Mouse (Mus musculus) heart, embryonic 15.5 days (tissue): ENCODE measurements around the gene Ttc7. TPM values are rescaled to one million over a fixed set of nuclear protein-coding genes. Genes with fewer than 3 reads are reported as not detected.

ENCODE experiments used
- ATAC-seq: fragments of 200-750 bp; cut with Nextera tagmentation; replicated peaks from 2 replicates; pipeline ENCODE4 v1.8.0; 2017; ENCODE audit warnings: low read depth, moderate TSS enrichment; ENCODE audit not compliant: insufficient number of reproducible peaks, insufficient read depth, low FRiP score
- H3K27ac ChIP-seq: fragments of 300-500 bp; sonication (generic); 2 replicates; pipeline ENCODE4 v1.5.1; 2015; ENCODE audit warnings: mild to moderate bottlenecking, inconsistent platforms
- H3K27me3 ChIP-seq: fragments of 300-500 bp; sonication (generic); 2 replicates; pipeline ENCODE4 v1.6.1; 2015; ENCODE audit warnings: inconsistent platforms
- H3K36me3 ChIP-seq: fragments of 300-500 bp; sonication (generic); 2 replicates; pipeline ENCODE4 v1.6.1; 2015; ENCODE audit warnings: mild to moderate bottlenecking, inconsistent platforms
- H3K4me1 ChIP-seq: fragments of 300-500 bp; sonication (generic); replicated peaks from 2 replicates; pipeline ENCODE4 v1.6.1; 2015; ENCODE audit warnings: inconsistent platforms
- H3K4me2 ChIP-seq: fragments of 300-500 bp; sonication (generic); 2 replicates; pipeline ENCODE4 v1.6.1; 2015; ENCODE audit warnings: inconsistent platforms, mild to moderate bottlenecking, moderate library complexity
- H3K4me3 ChIP-seq: fragments of 300-500 bp; sonication (generic); 2 replicates; pipeline ENCODE4 v1.5.1; 2015; ENCODE audit warnings: mild to moderate bottlenecking, inconsistent platforms
- H3K9ac ChIP-seq: fragments of 300-500 bp; sonication (generic); 2 replicates; pipeline ENCODE4 v1.6.1; 2015; ENCODE audit warnings: mild to moderate bottlenecking, inconsistent platforms
- H3K9me3 ChIP-seq: fragments of 300-500 bp; sonication (generic); replicated peaks from 2 replicates; pipeline ENCODE4 v1.6.1; 2016; ENCODE audit warnings: inconsistent platforms
- WGBS: fragments of 180-500 bp; shearing (Covaris S2); methylation state at CpG from one replicate; pipeline ENCODE4 v1.1.7; 2015; ENCODE audit warnings: mixed read lengths; 5-methylcytosine and 5-hydroxymethylcytosine counted together
- polyA plus RNA-seq: library from polyadenylated mRNA; unstranded; fragments of >200 nt; fragmentation: Nextera tagmentation; extraction: Ambion mirVana; gene quantifications from 2 replicates; pipeline ENCODE4 v1.2.1, GENCODE M21; 2015

Ttc7 gene
- polyA plus RNA-seq, 1 experiment from 2014 or later, result 2.8 TPM

DNA sequence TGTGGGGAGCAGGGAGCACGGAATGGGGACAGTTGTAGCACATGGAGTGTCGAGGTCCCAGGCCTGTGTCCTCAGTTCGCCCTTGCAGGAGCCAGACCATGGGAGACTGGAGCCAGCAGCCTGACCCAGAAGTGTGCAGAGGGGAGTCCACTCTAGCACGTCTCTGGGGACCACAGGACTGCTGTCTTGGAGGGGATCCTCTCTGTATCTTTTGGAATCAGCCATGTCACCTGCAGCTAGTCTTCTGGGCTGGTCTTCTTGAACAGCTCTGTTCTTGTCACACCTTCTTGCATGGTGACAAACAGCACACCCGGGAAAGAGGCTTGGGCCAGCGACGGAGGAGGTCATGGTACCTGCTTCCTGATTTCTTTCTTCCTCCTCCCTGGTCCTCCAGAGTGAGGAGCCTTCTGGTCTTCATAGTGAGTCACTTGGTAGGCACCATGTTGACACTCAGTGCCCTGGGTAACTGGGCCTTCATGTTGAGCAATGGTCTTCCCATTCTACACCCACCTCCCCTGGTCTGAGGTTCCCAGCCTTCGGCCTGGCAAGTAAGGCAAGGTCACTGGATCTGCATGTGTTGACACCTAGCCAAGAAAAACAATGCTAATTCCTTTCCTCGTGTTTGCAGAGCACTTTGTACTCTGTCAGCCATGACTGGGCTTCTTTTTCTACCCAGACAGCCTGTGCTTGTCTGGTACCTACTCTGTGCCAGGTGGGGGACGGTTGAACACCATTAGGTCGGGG, 21.6 kb downstream of the Ttc7 start:
- Histone ChIP-seq H3K27me3 (no peaks in the 10 kb centered on the region), H3K4me2 (no peak overlapping the region), H3K4me1 (peaks cover 5% of the 10 kb centered on the region), H3K27ac (no peak overlapping the region), H3K9ac (no peak overlapping the region), H3K4me3 (no peak overlapping the region), H3K36me3 (no peaks in the 10 kb centered on the region), H3K9me3 (no peaks in the 10 kb centered on the region)
- WGBS, result 71% methylated on average over 11 of the region's 11 CpGs
- ATAC-seq, result no peak; the same call in 1 of the 2 replicates

DNA sequence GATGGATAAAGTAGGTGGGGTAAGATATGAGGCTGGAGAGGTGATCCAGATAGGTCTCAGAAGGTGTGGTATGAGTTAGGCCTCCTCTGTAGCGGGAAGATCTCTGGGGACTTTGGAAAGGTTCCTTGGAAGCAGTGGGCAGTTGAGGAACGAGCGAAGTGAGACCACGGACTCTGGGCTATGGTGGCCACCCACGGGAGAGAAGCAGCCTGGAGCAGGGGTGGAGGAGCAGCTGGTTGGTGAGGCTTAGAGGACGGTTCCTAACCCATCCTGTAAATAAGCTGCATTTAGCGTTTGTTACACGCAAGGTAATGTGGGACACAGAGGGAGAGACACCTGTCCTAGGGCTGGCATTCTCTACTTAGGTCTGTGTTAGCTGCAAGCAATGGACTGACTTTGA, 22.4 kb downstream of the Ttc7 start:
- no peaks in the 10 kb centered on the region for H3K27me3 ChIP-seq
- 82% methylated on average over 8 of the region's 8 CpGs for WGBS
- peaks cover 4% of the 10 kb centered on the region; the same call in 1 of the 2 replicates for H3K4me1 ChIP-seq
- H3K4me3 ChIP-seq, result no peak overlapping the region
- no peak overlapping the region for H3K27ac ChIP-seq
- H3K9me3 ChIP-seq, result no peaks in the 10 kb centered on the region
- ATAC-seq, result no peak
- no peak overlapping the region for H3K9ac ChIP-seq
- H3K4me2 ChIP-seq, result no peak overlapping the region
- H3K36me3 ChIP-seq, result no peaks in the 10 kb centered on the region

DNA sequence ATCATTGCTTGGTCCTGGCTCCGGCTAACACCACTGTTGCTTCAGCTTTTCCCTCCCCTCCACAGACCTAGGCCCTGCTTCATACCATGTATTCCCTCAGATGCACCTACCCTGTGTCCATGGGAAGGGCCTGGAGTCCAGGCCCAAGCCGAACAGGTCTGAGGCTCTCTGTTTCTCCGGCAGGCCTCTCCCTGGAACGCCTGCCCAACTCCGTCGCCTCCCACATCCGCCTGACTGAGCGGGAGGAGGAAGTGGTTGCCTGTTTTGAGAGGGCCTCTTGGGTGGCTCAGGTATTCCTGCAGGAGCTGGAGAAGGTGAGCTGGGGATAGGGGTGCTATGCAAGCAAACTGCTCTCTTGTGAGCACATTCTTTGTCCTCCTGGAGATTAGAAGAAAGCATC, 24.1 kb downstream of the Ttc7 start:
- H3K4me1 ChIP-seq, result peaks cover 4% of the 10 kb centered on the region; the same call in 1 of the 2 replicates
- no peak overlapping the region for H3K27ac ChIP-seq
- 74% methylated on average over 8 of the region's 8 CpGs for WGBS
- no peaks in the 10 kb centered on the region for H3K36me3 ChIP-seq
- 0 out of 2 replicates have a peak, but pooled peaks cover 2% of the 10 kb centered on the region for H3K27me3 ChIP-seq
- no peak overlapping the region for H3K9ac ChIP-seq
- H3K9me3 ChIP-seq, result no peaks in the 10 kb centered on the region
- H3K4me3 ChIP-seq, result no peak overlapping the region
- no peak for ATAC-seq
- H3K4me2 ChIP-seq, result no peak overlapping the region

DNA sequence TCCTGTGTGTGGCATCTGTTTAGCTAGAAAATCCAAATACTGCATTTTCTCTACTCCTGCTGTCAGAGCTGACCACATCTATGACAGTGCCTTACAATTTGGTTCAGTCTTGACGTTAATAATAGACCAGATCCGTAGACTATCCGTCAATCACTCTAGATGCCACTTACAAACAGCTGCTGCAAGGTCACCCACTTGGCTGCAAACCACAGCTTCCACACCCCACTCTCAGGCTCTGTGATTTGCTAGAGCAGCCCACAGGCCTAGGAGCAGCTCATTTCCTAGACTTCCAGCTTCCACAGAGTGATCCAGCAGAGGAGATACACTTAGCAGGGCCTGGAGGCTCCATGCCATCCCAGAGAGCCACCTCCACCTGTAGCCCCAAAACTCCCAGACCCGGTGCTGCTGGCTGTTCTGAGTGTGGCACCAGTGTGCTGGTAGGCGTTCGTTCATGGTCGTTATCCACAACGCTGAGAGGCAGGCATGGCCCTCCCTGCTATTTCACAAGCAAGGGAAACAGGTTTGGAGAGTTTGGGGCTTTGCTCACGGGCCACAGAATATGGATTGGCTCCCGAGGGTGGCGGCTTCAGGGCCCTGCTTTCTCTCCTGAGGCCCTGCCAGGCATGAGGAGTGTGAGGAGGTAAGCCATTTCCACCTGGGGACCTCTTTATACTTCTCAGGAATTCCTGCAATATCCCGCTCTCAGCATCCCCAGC, 26.5 kb downstream of the Ttc7 start:
- Histone ChIP-seq H3K36me3 (no peaks in the 10 kb centered on the region), H3K4me2 (no peak overlapping the region), H3K27ac (no peak overlapping the region), H3K4me3 (no peak overlapping the region), H3K9ac (no peak overlapping the region), H3K27me3 (0 out of 2 replicates have a peak, but pooled peaks cover 2% of the 10 kb centered on the region), H3K4me1 (peaks cover 15% of the 10 kb centered on the region), H3K9me3 (no peaks in the 10 kb centered on the region)
- no peak for ATAC-seq
- 75% methylated on average over 12 of the region's 12 CpGs for WGBS

DNA sequence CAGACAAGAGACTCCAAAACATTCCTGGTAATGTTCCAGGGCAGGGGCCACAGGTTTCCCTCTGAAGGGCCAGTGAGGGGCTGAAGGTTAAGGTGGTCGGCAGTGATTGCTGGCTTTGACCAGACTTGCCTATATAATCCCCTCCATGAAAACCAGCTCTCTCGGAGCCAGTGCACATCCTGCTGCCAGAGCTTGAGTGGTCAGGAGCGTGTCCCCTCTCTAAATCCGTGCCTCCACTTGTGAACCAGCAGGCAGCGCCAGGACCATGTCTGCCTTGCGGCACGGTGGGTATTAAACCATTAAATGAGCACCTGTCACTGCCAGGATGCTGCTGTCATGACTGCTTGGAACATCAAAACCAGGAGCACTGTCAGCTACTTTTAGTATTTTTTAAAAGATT, 27.8 kb downstream of the Ttc7 start:
- H3K4me2 ChIP-seq, result no peak overlapping the region
- H3K9me3 ChIP-seq, result no peaks in the 10 kb centered on the region
- H3K36me3 ChIP-seq, result no peaks in the 10 kb centered on the region
- ATAC-seq, result no peak
- 0 out of 2 replicates have a peak, but pooled peaks cover 2% of the 10 kb centered on the region for H3K27me3 ChIP-seq
- no peak overlapping the region for H3K4me3 ChIP-seq
- WGBS, result 88% methylated on average over 7 of the region's 7 CpGs
- no peak overlapping the region for H3K27ac ChIP-seq
- peaks cover 23% of the 10 kb centered on the region for H3K4me1 ChIP-seq
- H3K9ac ChIP-seq, result no peak overlapping the region

DNA sequence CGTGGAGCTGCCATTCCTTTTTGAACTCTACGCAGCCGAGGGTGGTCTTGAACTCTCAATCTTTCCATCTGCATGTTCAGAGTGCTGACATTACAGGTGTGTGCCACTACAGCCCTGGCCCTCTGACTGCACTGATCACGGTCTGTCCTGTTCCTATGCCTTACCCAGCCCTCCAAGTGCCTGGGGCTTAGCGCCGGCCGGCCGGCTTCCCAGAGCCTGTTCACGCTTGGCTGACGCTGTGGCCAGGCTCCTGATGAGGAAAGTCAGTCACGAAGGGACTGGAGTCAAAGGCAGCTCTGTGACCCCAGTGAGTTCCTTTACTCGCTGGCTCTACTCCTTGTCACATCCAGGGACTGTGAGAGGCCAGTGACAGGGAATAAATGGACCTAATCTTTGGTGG, 29.7 kb downstream of the Ttc7 start:
- ATAC-seq, result no peak
- peaks cover 24% of the 10 kb centered on the region for H3K4me1 ChIP-seq
- H3K9me3 ChIP-seq, result no peaks in the 10 kb centered on the region
- H3K27ac ChIP-seq, result no peak overlapping the region
- H3K36me3 ChIP-seq, result no peaks in the 10 kb centered on the region
- no peak overlapping the region for H3K4me3 ChIP-seq
- 0 out of 2 replicates have a peak overlapping the region, but pooled peaks have one; percentile 3 for H3K4me2 ChIP-seq
- H3K27me3 ChIP-seq, result 0 out of 2 replicates have a peak, but pooled peaks cover 8% of the 10 kb centered on the region
- no peak overlapping the region for H3K9ac ChIP-seq
- 39% methylated on average over 12 of the region's 12 CpGs for WGBS

DNA sequence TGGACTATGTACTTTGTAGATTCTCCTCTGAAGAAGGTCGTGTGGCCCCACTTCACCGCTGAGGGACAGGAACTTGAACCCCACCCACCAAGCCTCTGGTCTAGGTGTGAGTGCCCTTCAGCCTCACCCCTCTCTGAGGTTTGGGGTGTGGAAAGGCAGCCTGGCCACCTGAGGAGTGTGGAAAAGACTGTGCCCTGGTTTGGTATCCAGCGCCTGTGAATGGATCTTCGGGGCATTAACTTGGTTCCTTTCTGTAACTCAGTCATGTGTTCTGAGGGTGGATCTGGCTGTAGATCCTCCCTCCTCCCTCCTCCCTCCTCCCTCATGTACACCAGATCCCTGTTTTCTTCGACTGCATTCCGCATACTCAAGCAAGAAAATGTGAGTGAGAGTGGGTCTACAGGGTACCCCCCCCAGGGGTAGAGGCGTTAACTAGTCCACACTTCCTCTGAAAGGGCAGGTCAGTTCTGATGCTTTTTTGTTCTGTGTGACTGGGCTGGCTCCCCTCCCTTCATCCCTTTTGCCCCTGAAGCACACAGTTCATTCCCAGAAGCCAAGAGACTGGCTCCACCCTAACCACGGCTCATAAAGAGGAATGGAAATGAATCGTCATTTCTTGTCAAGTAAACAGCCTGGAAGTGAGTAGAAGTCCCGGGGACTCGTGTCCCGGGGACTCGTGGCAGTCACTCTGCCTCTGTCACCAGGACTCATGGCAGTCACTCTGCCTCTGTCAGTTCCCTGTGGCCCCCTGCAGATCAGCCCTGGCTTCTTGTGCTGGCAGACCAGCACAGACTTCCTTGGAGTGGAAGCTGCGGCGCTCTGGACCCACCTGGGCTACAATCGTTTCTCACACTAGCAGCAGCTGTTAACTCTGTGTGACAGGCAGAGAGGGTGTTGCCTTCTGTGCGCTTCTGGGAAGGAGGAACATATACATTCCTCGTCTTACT, 30.5 kb downstream of the Ttc7 start:
- no peak overlapping the region for H3K27ac ChIP-seq

DNA sequence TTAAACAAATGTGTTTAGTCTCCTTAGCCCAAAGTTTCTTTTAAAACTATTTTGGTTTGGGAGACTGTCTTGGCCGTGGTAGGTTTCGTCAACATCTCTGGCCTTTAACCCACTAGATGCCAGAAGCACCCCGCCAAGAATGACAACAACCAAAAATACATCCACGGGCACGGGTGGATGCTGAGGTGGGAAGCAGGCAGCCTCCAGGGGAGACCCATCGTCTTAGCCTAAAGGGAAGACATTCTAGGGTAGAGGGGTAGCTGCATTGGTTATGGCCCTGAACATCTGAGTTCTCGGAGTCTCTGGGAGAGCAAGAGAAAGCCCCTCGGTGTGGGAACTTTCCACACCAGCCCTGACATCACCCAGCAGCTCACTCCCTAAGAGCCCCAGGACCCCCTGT, 31.4 kb downstream of the Ttc7 start:
- 72% methylated on average over 8 of the region's 8 CpGs for WGBS
- H3K9me3 ChIP-seq, result no peaks in the 10 kb centered on the region
- no peak overlapping the region for H3K4me2 ChIP-seq
- H3K27ac ChIP-seq, result no peak overlapping the region
- H3K27me3 ChIP-seq, result 0 out of 2 replicates have a peak, but pooled peaks cover 8% of the 10 kb centered on the region
- no peaks in the 10 kb centered on the region for H3K36me3 ChIP-seq
- H3K4me3 ChIP-seq, result no peak overlapping the region
- H3K9ac ChIP-seq, result no peak overlapping the region
- H3K4me1 ChIP-seq, result peaks cover 24% of the 10 kb centered on the region
- ATAC-seq, result no peak

More for the DNA sequence above, 30.5 kb downstream of the Ttc7 start:
- no peak overlapping the region for H3K4me3 ChIP-seq
- H3K4me2 ChIP-seq, result no peak overlapping the region; the same call in 1 of the 2 replicates
- no peaks in the 10 kb centered on the region for H3K9me3 ChIP-seq
- no peak overlapping the region for H3K9ac ChIP-seq
- peaks cover 24% of the 10 kb centered on the region for H3K4me1 ChIP-seq
- H3K27me3 ChIP-seq, result 0 out of 2 replicates have a peak, but pooled peaks cover 8% of the 10 kb centered on the region
- H3K36me3 ChIP-seq, result no peaks in the 10 kb centered on the region
- ATAC-seq, result no peak
- WGBS, result 38% methylated on average over 18 of the region's 18 CpGs

DNA sequence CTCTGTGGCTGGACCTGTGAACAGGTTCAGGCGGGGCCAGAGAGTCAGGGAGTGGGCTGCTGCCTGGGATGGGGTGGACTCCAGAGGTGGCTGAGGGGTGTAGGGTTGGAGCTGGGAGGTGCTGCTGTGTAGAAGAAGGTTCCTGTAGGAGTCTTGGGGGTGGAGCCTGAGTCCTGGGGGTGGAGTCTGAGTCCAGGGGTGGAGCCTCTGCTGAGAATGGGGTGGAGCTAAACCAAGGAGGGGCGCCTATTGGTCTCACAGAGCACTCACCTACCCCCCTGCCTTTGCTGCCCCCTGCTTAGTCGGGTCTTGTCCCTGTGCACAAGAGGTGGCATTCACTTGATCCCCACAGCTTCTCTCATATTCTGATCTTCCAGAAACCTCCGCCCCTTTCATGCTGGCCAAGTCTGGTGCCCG, 31.9 kb downstream of the Ttc7 start:
- Histone ChIP-seq H3K27ac (no peak overlapping the region), H3K4me3 (no peak overlapping the region), H3K9me3 (no peaks in the 10 kb centered on the region), H3K9ac (no peak overlapping the region), H3K36me3 (no peaks in the 10 kb centered on the region), H3K4me1 (peaks cover 24% of the 10 kb centered on the region), H3K27me3 (0 out of 2 replicates have a peak, but pooled peaks cover 8% of the 10 kb centered on the region), H3K4me2 (0 out of 2 replicates have a peak overlapping the region, but pooled peaks have one; percentile 10)
- ATAC-seq, result no peak
- WGBS, result 60% methylated on average over 5 of the region's 5 CpGs

DNA sequence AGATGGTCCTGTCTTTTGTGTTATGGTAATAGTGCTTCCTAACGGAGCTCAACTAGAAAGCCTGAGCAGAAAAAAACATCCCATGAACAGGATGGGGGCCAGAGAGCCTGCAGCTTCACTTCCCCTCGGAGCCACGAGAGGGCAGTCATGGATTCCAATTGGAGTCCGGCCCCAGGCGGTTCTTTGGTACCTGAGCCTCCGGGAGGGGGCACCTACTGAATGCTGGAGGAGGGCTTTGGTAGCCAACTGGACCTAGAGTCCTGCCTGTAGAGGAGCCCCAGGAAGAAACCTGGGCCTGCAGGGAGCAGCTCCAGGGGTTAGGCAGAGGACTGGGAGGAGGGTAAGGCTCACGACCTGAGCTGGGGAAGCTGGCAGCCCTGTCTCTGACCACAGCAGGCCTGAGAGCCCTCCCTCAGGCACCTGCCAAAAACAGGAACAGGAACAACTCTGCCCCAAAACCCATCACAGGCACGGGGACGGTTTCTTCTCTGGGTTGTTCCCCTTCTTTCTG, 32.4 kb downstream of the Ttc7 start:
- 5% methylated on average over 9 of the region's 9 CpGs for WGBS
- Histone ChIP-seq H3K9me3 (no peaks in the 10 kb centered on the region), H3K4me3 (no peak overlapping the region), H3K4me1 (peaks cover 24% of the 10 kb centered on the region), H3K27me3 (0 out of 2 replicates have a peak, but pooled peaks cover 8% of the 10 kb centered on the region), H3K4me2 (peak overlapping the region; percentile 42), H3K27ac (no peak overlapping the region), H3K9ac (no peak overlapping the region), H3K36me3 (no peaks in the 10 kb centered on the region)
- ATAC-seq, result peak; percentile 37
